Mouse (Mus musculus) brown adipose tissue, adult 24 weeks (tissue): ENCODE data around the gene Rnf227. TPM values are rescaled to one million over a fixed set of nuclear protein-coding genes. Genes with fewer than 3 reads are reported as not detected.

ENCODE experiments used
- polyA plus RNA-seq: library from polyadenylated mRNA; stranded (reverse); fragments of >200 nt; gene quantifications from 2 replicates; pipeline ENCODE4 v1.2.4, GENCODE M21; 2012; ENCODE audit not compliant: missing spikeins, insufficient read depth, insufficient read length

The Rnf227 gene
- polyA plus RNA-seq, 1 experiment = 2.8 TPM

Other genes starting within 250 kb of the Rnf227 start
- 7.9 and 15.6 TPM in 2 replicates for gene Per1, start 245.2 kb upstream of the Rnf227 start, polyA plus RNA-seq
- not detected in 2 replicates for gene Hes7, start 220.1 kb upstream of the Rnf227 start, polyA plus RNA-seq
- gene 9130213A22Rik, start 217.9 kb upstream of the Rnf227 start, polyA plus RNA-seq = 0.87 TPM in 1 of 2 replicates, not detected in the other
- gene Aloxe3, start 214.6 kb upstream of the Rnf227 start, polyA plus RNA-seq = not detected in 2 replicates
- not detected in 2 replicates for gene Alox12b, start 183.5 kb upstream of the Rnf227 start, polyA plus RNA-seq
- not detected in 2 replicates for gene Alox8, start 142.6 kb upstream of the Rnf227 start, polyA plus RNA-seq
- not detected in 2 replicates for gene Gucy2e, start 103.4 kb upstream of the Rnf227 start, polyA plus RNA-seq
- gene Cntrob, start 16.7 kb upstream of the Rnf227 start, polyA plus RNA-seq = 4.5 and 5.6 TPM in 2 replicates
- gene Trappc1, start 16.5 kb upstream of the Rnf227 start, polyA plus RNA-seq = 93.3 and 94.0 TPM in 2 replicates
- 1.2 and 1.6 TPM in 2 replicates for gene Kcnab3, start 14.2 kb upstream of the Rnf227 start, polyA plus RNA-seq
- 19.4 and 27.0 TPM in 2 replicates for gene Chd3, start 28.9 kb downstream of the Rnf227 start, polyA plus RNA-seq
- 249 and 290 TPM in 2 replicates for gene Naa38, start 55.0 kb downstream of the Rnf227 start, polyA plus RNA-seq
- gene Cyb5d1, start 55.2 kb downstream of the Rnf227 start, polyA plus RNA-seq = 16.1 and 18.9 TPM in 2 replicates
- gene Tmem88, start 57.8 kb downstream of the Rnf227 start, polyA plus RNA-seq = 4.1 and 8.3 TPM in 2 replicates
- 13.9 and 16.9 TPM in 2 replicates for gene Kdm6b, start 73.2 kb downstream of the Rnf227 start, polyA plus RNA-seq
- not detected in 2 replicates for gene Dnah2, start 208.6 kb downstream of the Rnf227 start, polyA plus RNA-seq
- not detected in 2 replicates for gene Efnb3, start 219.7 kb downstream of the Rnf227 start, polyA plus RNA-seq
- 10.7 and 10.9 TPM in 2 replicates for gene Wrap53, start 239.8 kb downstream of the Rnf227 start, polyA plus RNA-seq
- gene Trp53, start 239.9 kb downstream of the Rnf227 start, polyA plus RNA-seq = 13.6 and 18.3 TPM in 2 replicates